Mouse (Mus musculus) mesoderm, embryonic 11.5 days (tissue): ENCODE measurements at regions not wholly inside any gene's neighbourhood (a gene's known extent, or its start where the extent isn't known, plus 50 kb on each side); places are given as distances from the start of the nearest gene placed in this dataset.

Source experiments
- DNase-seq: peaks from one replicate; pipeline ENCODE4 v3.0.0-alpha.2; 2012; ENCODE audit warnings: low read depth, low spot score

GRCm38 (mm10) chr12:110177826-110178225, 101.0 kb upstream of the Dio3 start:
- DNase-seq: no peak

- no peak for DNase-seq
These were observed 95.4 kb upstream of the Dio3 start for GRCm38 (mm10) chr12:110183473-110183872.

GRCm38 (mm10) chr12:110185399-110185798, 93.5 kb upstream of the Dio3 start:
- DNase-seq: no peak

GRCm38 (mm10) chr12:110186381-110186780, 92.5 kb upstream of the Dio3 start:
- no peak for DNase-seq

- DNase-seq: no peak
These were observed 92.0 kb upstream of the Dio3 start for GRCm38 (mm10) chr12:110186911-110187245.

GRCm38 (mm10) chr12:110187246-110188135, 91.4 kb upstream of the Dio3 start:
- peak; percentile 62 for DNase-seq

- no peak for DNase-seq
These were observed 90.7 kb upstream of the Dio3 start for GRCm38 (mm10) chr12:110188136-110188631.

GRCm38 (mm10) chr12:110188641-110189328, 90.1 kb upstream of the Dio3 start:
- peak; percentile 24 for DNase-seq

- peak; percentile 60 for DNase-seq
These were observed 89.6 kb upstream of the Dio3 start for GRCm38 (mm10) chr12:110189329-110189642.

GRCm38 (mm10) chr12:110192186-110192585, 86.7 kb upstream of the Dio3 start:
- DNase-seq: no peak

GRCm38 (mm10) chr12:110197366-110197765, 81.5 kb upstream of the Dio3 start:
- no peak for DNase-seq

GRCm38 (mm10) chr12:110200471-110200870, 78.4 kb upstream of the Dio3 start:
- DNase-seq: no peak

GRCm38 (mm10) chr12:110200887-110201286, 78.0 kb upstream of the Dio3 start:
- no peak for DNase-seq

GRCm38 (mm10) chr12:110203271-110204014, 75.4 kb upstream of the Dio3 start:
- DNase-seq: no peak

GRCm38 (mm10) chr12:110204246-110204989, 74.5 kb upstream of the Dio3 start:
- no peak for DNase-seq

GRCm38 (mm10) chr12:110206271-110206670, 72.6 kb upstream of the Dio3 start:
- DNase-seq: no peak

- DNase-seq: peak; percentile 13
These were observed 72.1 kb upstream of the Dio3 start for GRCm38 (mm10) chr12:110206812-110207211.

GRCm38 (mm10) chr12:110207246-110207852, 71.5 kb upstream of the Dio3 start:
- no peak for DNase-seq

GRCm38 (mm10) chr12:110212716-110213115, 66.2 kb upstream of the Dio3 start:
- DNase-seq: no peak

- peak; percentile 37 for DNase-seq
These were observed 64.0 kb upstream of the Dio3 start for GRCm38 (mm10) chr12:110214833-110215232.

- DNase-seq: no peak
These were observed 63.6 kb upstream of the Dio3 start for GRCm38 (mm10) chr12:110215311-110215710.
